Mouse (Mus musculus) embryonic stem cell, embryonic (primary cell): ENCODE results near the gene Actr8.

Source experiments
- CTCF ChIA-PET, 4 experiments: fragments of 300-600 bp in 2 of 4; fragments of 350-600 bp in 2 of 4; sonication (Branson Sonifier 250); formaldehyde crosslinking; loops; one replicate each; lab custom pipeline; 2022; ENCODE audit warnings: inconsistent platforms in 2 of 4; lab: Charles Lee
- POLR2A ChIA-PET, 4 experiments: fragments of 300-600 bp in 2 of 4; fragments of 350-600 bp in 2 of 4; sonication (Branson Sonifier 250); formaldehyde crosslinking; loops; one replicate each; lab custom pipeline; 2022; ENCODE audit warnings: antibody characterized with exemption in 4 of 4, inconsistent platforms in 1 of 4; lab: Charles Lee

Actr8 gene

GRCm38 (mm10) chr14:30054922-30055321 lies 76.8 kb downstream of the Actr8 start:
- POLR2A ChIA-PET: no interaction called here
- CTCF ChIA-PET: interaction anchor here in 1 of 4 experiments (0.7 kb wide), 1 partner anchor 466 kb away, joined by 3 read pairs; no protein-coding TSS in a partner anchor
